Mouse (Mus musculus): ENCODE data around the gene Tgif1. TPM values are rescaled to one million over a fixed set of nuclear protein-coding genes. Genes with fewer than 3 reads are reported as not detected.

Tgif1 gene
- polyA plus RNA-seq, 1 experiment = 75.2 TPM

DNA sequence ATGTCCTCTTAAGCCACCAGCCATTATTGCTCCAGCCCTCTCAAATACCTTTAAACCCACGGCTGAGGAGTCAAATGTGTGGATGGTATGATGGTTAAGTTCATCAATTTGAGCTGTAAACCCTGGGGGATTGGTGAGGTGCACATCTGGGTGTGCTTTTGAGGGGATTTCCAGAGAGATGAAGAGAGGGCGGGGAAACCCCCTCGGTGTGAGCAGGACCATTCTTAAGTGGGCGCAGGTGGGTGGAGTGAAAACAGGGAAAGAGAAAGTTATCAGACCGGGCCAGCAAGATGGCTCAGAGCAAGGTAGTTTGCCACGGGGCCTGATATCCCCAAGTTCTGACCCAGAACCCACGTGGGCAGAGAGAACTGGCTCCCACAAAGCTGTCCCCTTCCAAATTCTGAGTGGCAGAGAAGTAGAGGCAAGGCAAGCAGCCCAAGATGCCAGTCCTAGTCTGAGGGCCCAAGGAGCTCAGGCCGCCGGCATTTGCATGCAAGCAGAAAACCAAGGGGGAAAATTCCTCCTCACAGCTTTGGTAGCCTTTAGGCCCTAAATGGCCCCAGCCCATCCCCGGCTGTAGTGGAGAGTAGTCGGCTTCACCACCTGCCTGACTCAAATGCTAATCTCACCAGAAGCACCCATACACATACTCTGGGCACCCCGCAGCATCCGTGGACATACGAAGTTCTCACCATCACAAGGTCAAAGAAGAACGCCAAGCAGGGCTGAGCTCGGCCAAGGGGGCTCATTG, 33.5 kb upstream of the Tgif1 start:
- Histone ChIP-seq H3K4me3 (no peak overlapping the region), H3K36me3 (ENCODE audit: control insufficient read depth, insufficient read depth) (no peaks in the 10 kb centered on the region), H3K27me3 (ENCODE audit: control insufficient read depth, insufficient read depth, insufficient read length) (no peaks in the 10 kb centered on the region), H3K79me2 (ENCODE audit: control insufficient read depth, insufficient read depth) (no peaks in the 10 kb centered on the region), H3K4me2 (ENCODE audit: low read depth) (no peak overlapping the region), H3ac (ENCODE audit: control insufficient read depth, insufficient read length) (no peak overlapping the region)
- TF ChIP-seq POLR2AphosphoS2 (IDR thresholded peaks at IDR 0.05; ENCODE audit: insufficient read length, low read depth) (no peak), REST (IDR thresholded peaks at IDR 0.05; ENCODE audit: insufficient read depth, insufficient read length) (no peak), TCF3 (IDR thresholded peaks at IDR 0.05; ENCODE audit: insufficient read length, low read depth) (no peak)

DNA sequence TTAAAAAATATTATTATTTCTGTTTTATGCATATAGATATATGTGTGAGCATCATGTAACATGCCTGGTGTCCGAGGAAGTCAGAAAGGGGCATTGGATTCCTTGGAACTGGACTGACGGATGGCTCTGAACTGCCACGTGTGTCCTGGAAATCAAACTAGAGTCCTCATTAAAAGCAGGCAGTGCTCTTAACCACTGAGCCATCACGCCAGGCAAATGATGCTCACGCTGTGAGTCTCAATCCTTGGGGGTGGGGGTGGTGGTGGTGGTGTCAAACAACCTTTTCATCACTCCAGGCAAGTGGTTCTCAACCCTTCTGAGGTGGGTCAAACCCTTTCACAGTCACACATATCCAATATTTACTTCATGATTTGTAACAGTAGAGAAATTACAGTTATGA, 32.5 kb upstream of the Tgif1 start:
- no peaks in the 10 kb centered on the region for H3K36me3 ChIP-seq (ENCODE audit: control insufficient read depth, insufficient read depth)
- no peaks in the 10 kb centered on the region for H3K79me2 ChIP-seq (ENCODE audit: control insufficient read depth, insufficient read depth)
- no peaks in the 10 kb centered on the region for H3K27me3 ChIP-seq (ENCODE audit: control insufficient read depth, insufficient read depth, insufficient read length)
- H3K4me2 ChIP-seq (ENCODE audit: low read depth) = no peak overlapping the region
- no peak overlapping the region for H3ac ChIP-seq (ENCODE audit: control insufficient read depth, insufficient read length)
- no peak overlapping the region for H3K4me3 ChIP-seq
- TF ChIP-seq E2F4 (IDR thresholded peaks at IDR 0.05; ENCODE audit: insufficient read depth) = no peak
- no peak for TF ChIP-seq POLR2AphosphoS2 (IDR thresholded peaks at IDR 0.05; ENCODE audit: insufficient read length, low read depth)
- TF ChIP-seq MAX (IDR thresholded peaks at IDR 0.05; ENCODE audit: low read depth) = no peak
- no peak for TF ChIP-seq MYOG (IDR thresholded peaks at IDR 0.05; ENCODE audit: control insufficient read depth in 1 of 3, insufficient read depth in 1 of 3, insufficient read length in 2 of 3, low read depth in 2 of 3)
- TF ChIP-seq REST (IDR thresholded peaks at IDR 0.05; ENCODE audit: insufficient read depth, insufficient read length) = no peak
- no peak for TF ChIP-seq TCF3 (IDR thresholded peaks at IDR 0.05; ENCODE audit: insufficient read length, low read depth)
- TF ChIP-seq TCF12 (IDR thresholded peaks at IDR 0.05; ENCODE audit: insufficient read depth, poor library complexity, severe bottlenecking) = no peak
- TF ChIP-seq MYOD1 (IDR thresholded peaks at IDR 0.05; ENCODE audit: control insufficient read depth in 1 of 3, insufficient read length in 2 of 3, low read depth in 2 of 3) = no peak
- TF ChIP-seq SRF (IDR thresholded peaks at IDR 0.05; ENCODE audit: control insufficient read depth, insufficient read length, low read depth) = no peak
- TF ChIP-seq USF1 (IDR thresholded peaks at IDR 0.05; ENCODE audit: low read depth) = no peak
- no peak for TF ChIP-seq CEBPB (IDR thresholded peaks at IDR 0.05; ENCODE audit: insufficient read depth, poor library complexity, severe bottlenecking)
- TF ChIP-seq POLR2A (IDR thresholded peaks at IDR 0.05; ENCODE audit: insufficient read length, low read depth) = no peak

DNA sequence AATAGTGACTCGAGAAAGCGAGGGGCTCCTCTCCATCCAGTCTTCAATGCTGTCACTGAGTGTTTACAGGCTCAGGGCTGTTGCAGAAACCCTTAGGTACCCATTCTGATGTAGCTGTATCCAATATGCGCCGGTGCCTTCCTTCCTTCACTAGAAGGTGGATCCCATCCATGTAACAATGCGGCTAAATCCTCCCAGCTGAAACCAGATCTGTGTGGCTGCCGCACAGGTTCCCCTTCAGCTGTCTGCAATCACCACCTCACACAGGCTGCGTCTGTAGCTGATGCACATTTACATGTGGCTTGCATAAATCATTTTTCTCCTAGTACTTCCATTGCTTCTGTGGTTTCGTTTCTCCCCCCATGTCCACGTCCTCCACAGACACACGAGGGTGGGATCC, 28.6 kb upstream of the Tgif1 start:
- H3K27me3 ChIP-seq (ENCODE audit: control insufficient read depth, insufficient read depth, insufficient read length) = no peaks in the 10 kb centered on the region
- no peak overlapping the region for H3K4me3 ChIP-seq
- H3ac ChIP-seq (ENCODE audit: control insufficient read depth, insufficient read length) = no peak overlapping the region
- no peaks in the 10 kb centered on the region for H3K79me2 ChIP-seq (ENCODE audit: control insufficient read depth, insufficient read depth)
- TF ChIP-seq MAX (IDR thresholded peaks at IDR 0.05; ENCODE audit: low read depth) (no peak), MYOD1 (IDR thresholded peaks at IDR 0.05; ENCODE audit: control insufficient read depth in 1 of 3, insufficient read length in 2 of 3, low read depth in 2 of 3) (no peak), REST (IDR thresholded peaks at IDR 0.05; ENCODE audit: insufficient read depth, insufficient read length) (no peak), POLR2A (IDR thresholded peaks at IDR 0.05; ENCODE audit: insufficient read length, low read depth) (no peak)
- no peak overlapping the region for H3K4me2 ChIP-seq (ENCODE audit: low read depth)
- H3K36me3 ChIP-seq (ENCODE audit: control insufficient read depth, insufficient read depth) = no peaks in the 10 kb centered on the region

DNA sequence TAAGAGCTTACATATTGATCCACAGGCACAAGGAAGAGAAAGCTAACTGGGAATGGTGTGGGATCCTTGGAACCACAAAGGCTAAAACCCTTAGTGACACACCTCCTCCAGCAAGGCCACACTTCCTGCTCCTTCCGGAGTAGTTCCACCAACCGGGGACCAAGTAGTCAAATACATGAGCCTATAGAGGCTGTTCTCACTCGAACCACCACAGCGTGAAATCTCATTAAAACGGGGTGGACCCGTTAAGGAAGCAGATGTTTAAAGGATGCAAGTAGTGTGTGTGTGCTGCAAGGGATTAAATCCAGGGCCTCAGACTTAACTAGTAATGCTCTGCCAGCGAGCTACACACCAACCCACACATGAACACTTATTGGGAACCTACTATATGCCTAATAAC, 27.8 kb upstream of the Tgif1 start:
- TF ChIP-seq E2F4 (IDR thresholded peaks at IDR 0.05; ENCODE audit: insufficient read depth) (no peak), REST (IDR thresholded peaks at IDR 0.05; ENCODE audit: insufficient read depth, insufficient read length) (no peak), POLR2A (IDR thresholded peaks at IDR 0.05; ENCODE audit: insufficient read length, low read depth) (no peak), TCF3 (IDR thresholded peaks at IDR 0.05; ENCODE audit: insufficient read length, low read depth) (no peak), TCF12 (IDR thresholded peaks at IDR 0.05; ENCODE audit: insufficient read depth, poor library complexity, severe bottlenecking) (no peak), POLR2AphosphoS2 (IDR thresholded peaks at IDR 0.05; ENCODE audit: insufficient read length, low read depth) (no peak), SRF (IDR thresholded peaks at IDR 0.05; ENCODE audit: control insufficient read depth, insufficient read length, low read depth) (no peak), MYOD1 (IDR thresholded peaks at IDR 0.05; ENCODE audit: control insufficient read depth in 1 of 3, insufficient read length in 2 of 3, low read depth in 2 of 3) (no peak)
- H3K4me3 ChIP-seq = no peak overlapping the region
- no peaks in the 10 kb centered on the region for H3K27me3 ChIP-seq (ENCODE audit: control insufficient read depth, insufficient read depth, insufficient read length)
- no peak overlapping the region for H3ac ChIP-seq (ENCODE audit: control insufficient read depth, insufficient read length)
- H3K36me3 ChIP-seq (ENCODE audit: control insufficient read depth, insufficient read depth) = no peaks in the 10 kb centered on the region
- no peaks in the 10 kb centered on the region for H3K79me2 ChIP-seq (ENCODE audit: control insufficient read depth, insufficient read depth)
- H3K4me2 ChIP-seq (ENCODE audit: low read depth) = no peak overlapping the region

DNA sequence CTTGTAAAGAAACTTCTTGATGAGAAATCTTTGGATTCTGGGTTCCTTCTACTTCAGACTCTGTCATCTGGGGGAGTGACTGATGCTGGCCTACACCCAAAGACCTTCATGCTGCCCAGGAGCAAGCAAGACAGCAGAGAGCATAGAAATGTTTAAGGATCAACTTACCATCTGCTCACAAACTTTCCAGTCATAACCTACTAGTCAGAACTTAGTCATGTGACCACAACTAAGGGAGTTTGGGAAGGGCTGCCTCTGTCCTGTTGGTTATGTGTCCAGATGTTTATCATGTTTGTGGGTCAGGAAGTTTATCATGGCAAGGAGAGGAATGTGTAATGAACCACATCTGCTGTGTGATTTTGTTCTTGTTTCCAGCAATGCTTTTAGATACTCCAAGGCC, 24.9 kb upstream of the Tgif1 start:
- Histone ChIP-seq H3K27me3 (ENCODE audit: control insufficient read depth, insufficient read depth, insufficient read length) (no peaks in the 10 kb centered on the region), H3K36me3 (ENCODE audit: control insufficient read depth, insufficient read depth) (no peaks in the 10 kb centered on the region), H3K4me3 (no peak overlapping the region), H3K79me2 (ENCODE audit: control insufficient read depth, insufficient read depth) (no peaks in the 10 kb centered on the region), H3K4me2 (ENCODE audit: low read depth) (peak overlapping the region; percentile 46), H3ac (ENCODE audit: control insufficient read depth, insufficient read length) (no peak overlapping the region)
- TF ChIP-seq TCF3 (IDR thresholded peaks at IDR 0.05; ENCODE audit: insufficient read length, low read depth) (no peak), USF1 (IDR thresholded peaks at IDR 0.05; ENCODE audit: low read depth) (peak; percentile 74)
